Mouse (Mus musculus) layer of hippocampus, adult 2 months (tissue): ENCODE data around the gene Utp20. TPM values are rescaled to one million over a fixed set of nuclear protein-coding genes. Genes with fewer than 3 reads are reported as not detected.
"Not testable (repeated sequence)": the region's sequence is repeated elsewhere in the genome, so short reads cannot be mapped to it uniquely, and the experiment has no call there.

ENCODE experiments used
- DNase-seq, 2 experiments: peaks; one replicate each; pipeline ENCODE4 v3.0.0; 2022; ENCODE audit warnings: low spot score in 2 of 2
- H3K27ac ChIP-seq: fragments of 200-600 bp; 2 replicates; pipeline ENCODE4 v1.8.1; 2022
- H3K4me3 ChIP-seq: fragments of 200-600 bp; 2 replicates; pipeline ENCODE4 v1.8.1; 2022; ENCODE audit warnings: mild to moderate bottlenecking
- CTCF ChIP-seq: fragments of 200-600 bp; conservative IDR thresholded peaks from 2 replicates; pipeline ENCODE4 v1.8.1; 2022; ENCODE audit warnings: antibody characterized with exemption, mild to moderate bottlenecking, moderate library complexity
- total RNA-seq, 2 experiments: library from RNA; stranded (reverse); gene quantifications; 2 replicates each; pipeline ENCODE4 v1.2.3; 2021

Utp20 gene
- total RNA-seq, 2 experiments from 2014 or later = 24.6 to 27.7 TPM

GRCm38 (mm10) chr10:88817335-88817734, 9.3 kb downstream of the Utp20 start:
- Histone ChIP-seq H3K27ac (no peak overlapping the region), H3K4me3 (no peak overlapping the region)
- DNase-seq = peak in 1 of 2 experiments; percentile 39
- peak; percentile 58 for TF ChIP-seq CTCF

- no peak for TF ChIP-seq CTCF
- Histone ChIP-seq H3K27ac (no peak overlapping the region), H3K4me3 (no peak overlapping the region)
- DNase-seq = no peak
Observed at GRCm38 (mm10) chr10:88815256-88815655, 11.3 kb downstream of the Utp20 start.

- no peak overlapping the region for H3K4me3 ChIP-seq
- H3K27ac ChIP-seq = no peak overlapping the region
- no peak for DNase-seq
- no peak for TF ChIP-seq CTCF
Observed at GRCm38 (mm10) chr10:88811704-88812103, 14.9 kb downstream of the Utp20 start.

- TF ChIP-seq CTCF = no peak
- Histone ChIP-seq H3K4me3 (no peak overlapping the region), H3K27ac (no peak overlapping the region)
- DNase-seq = no peak
Observed at GRCm38 (mm10) chr10:88802236-88802635, 24.4 kb downstream of the Utp20 start.

GRCm38 (mm10) chr10:88799381-88799780, 27.2 kb downstream of the Utp20 start:
- Histone ChIP-seq H3K27ac (no peak overlapping the region), H3K4me3 (no peak overlapping the region)
- no peak for DNase-seq
- TF ChIP-seq CTCF = no peak

GRCm38 (mm10) chr10:88797452-88797851, 29.2 kb downstream of the Utp20 start:
- DNase-seq = no peak
- H3K27ac ChIP-seq = no peak overlapping the region
- no peak for TF ChIP-seq CTCF
- H3K4me3 ChIP-seq = no peak overlapping the region

GRCm38 (mm10) chr10:88796939-88797338, 29.7 kb downstream of the Utp20 start:
- DNase-seq = no peak
- H3K4me3 ChIP-seq = no peak overlapping the region
- TF ChIP-seq CTCF = no peak
- no peak overlapping the region for H3K27ac ChIP-seq

GRCm38 (mm10) chr10:88795226-88795625, 31.4 kb downstream of the Utp20 start:
- Histone ChIP-seq H3K27ac (no peak overlapping the region), H3K4me3 (no peak overlapping the region)
- no peak for DNase-seq
- TF ChIP-seq CTCF = no peak

- H3K4me3 ChIP-seq = no peak overlapping the region
- no peak for TF ChIP-seq CTCF
- H3K27ac ChIP-seq = no peak overlapping the region
- no peak for DNase-seq
Observed at GRCm38 (mm10) chr10:88794606-88795005, 32.0 kb downstream of the Utp20 start.

GRCm38 (mm10) chr10:88793671-88794070, 32.9 kb downstream of the Utp20 start:
- H3K27ac ChIP-seq = no peak overlapping the region
- DNase-seq = no peak
- TF ChIP-seq CTCF = no peak
- no peak overlapping the region for H3K4me3 ChIP-seq

GRCm38 (mm10) chr10:88784513-88784931, 42.1 kb downstream of the Utp20 start:
- DNase-seq = no peak
- TF ChIP-seq CTCF = no peak
- Histone ChIP-seq H3K27ac (no peak overlapping the region), H3K4me3 (no peak overlapping the region)

- DNase-seq = no peak
- Histone ChIP-seq H3K4me3 (no peak overlapping the region), H3K27ac (no peak overlapping the region)
- no peak for TF ChIP-seq CTCF
Observed at GRCm38 (mm10) chr10:88783941-88784340, 42.7 kb downstream of the Utp20 start.

GRCm38 (mm10) chr10:88783135-88783534, 43.5 kb downstream of the Utp20 start:
- not testable (repeated sequence) for H3K27ac ChIP-seq, H3K4me3 ChIP-seq, DNase-seq

GRCm38 (mm10) chr10:88780716-88781115, 45.9 kb downstream of the Utp20 start:
- TF ChIP-seq CTCF = no peak
- Histone ChIP-seq H3K27ac (no peak overlapping the region), H3K4me3 (no peak overlapping the region)
- no peak for DNase-seq

GRCm38 (mm10) chr10:88776206-88776605, 50.4 kb downstream of the Utp20 start:
- H3K4me3 ChIP-seq = no peak overlapping the region
- no peak for DNase-seq
- TF ChIP-seq CTCF = no peak
- no peak overlapping the region for H3K27ac ChIP-seq

- not testable (repeated sequence) for DNase-seq, H3K27ac ChIP-seq, H3K4me3 ChIP-seq
Observed at GRCm38 (mm10) chr10:88772965-88773364, 53.6 kb downstream of the Utp20 start.
